Mouse (Mus musculus): ENCODE measurements around the gene Rtn4ip1.

The Rtn4ip1 gene

GRCm38 (mm10) chr10:44002995-44003524 lies 101.5 kb downstream of the Rtn4ip1 start:
- no peak for DNase-seq (ENCODE audit: low spot score in 2 of 2)

GRCm38 (mm10) chr10:44003551-44004151 lies 102.0 kb downstream of the Rtn4ip1 start:
- DNase-seq (ENCODE audit: low spot score in 2 of 2), result peak; percentile 38 to 63

GRCm38 (mm10) chr10:44004221-44004751 lies 102.7 kb downstream of the Rtn4ip1 start:
- peak in 1 of 2 experiments; percentile 27 for DNase-seq (ENCODE audit: low spot score in 2 of 2)

- peak in 1 of 2 experiments; percentile 36 for DNase-seq (ENCODE audit: low spot score in 2 of 2)
Observed at GRCm38 (mm10) chr10:44005677-44006641, 104.4 kb downstream of the Rtn4ip1 start.
